Mouse (Mus musculus): ENCODE measurements around the gene Hist1h2ag.
"Not testable (repeated sequence)": the region's sequence is repeated elsewhere in the genome, so short reads cannot be mapped to it uniquely, and the experiment has no call there.

Hist1h2ag gene

DNA sequence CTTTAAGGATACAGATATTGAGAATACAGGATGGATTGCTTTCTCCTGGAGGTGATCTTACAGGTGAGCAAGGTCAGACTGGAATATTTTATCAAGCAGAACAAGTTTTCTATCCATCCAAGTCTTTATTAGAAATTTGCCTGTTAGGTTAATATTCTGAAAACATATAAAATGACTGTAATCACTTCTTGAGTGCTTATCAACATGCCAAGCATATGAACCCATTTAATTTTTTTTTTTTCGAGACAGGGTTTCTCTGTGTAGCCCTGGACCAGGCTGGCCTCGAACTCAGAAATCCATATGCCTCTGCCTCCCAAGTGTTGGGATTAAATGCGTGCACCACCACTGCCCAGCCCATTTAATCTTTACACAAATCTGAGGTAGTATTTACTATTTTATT lies 5.8 kb downstream of the Hist1h2ag start:
- DNase-seq (ENCODE audit: low read depth, low spot score), result no peak

DNA sequence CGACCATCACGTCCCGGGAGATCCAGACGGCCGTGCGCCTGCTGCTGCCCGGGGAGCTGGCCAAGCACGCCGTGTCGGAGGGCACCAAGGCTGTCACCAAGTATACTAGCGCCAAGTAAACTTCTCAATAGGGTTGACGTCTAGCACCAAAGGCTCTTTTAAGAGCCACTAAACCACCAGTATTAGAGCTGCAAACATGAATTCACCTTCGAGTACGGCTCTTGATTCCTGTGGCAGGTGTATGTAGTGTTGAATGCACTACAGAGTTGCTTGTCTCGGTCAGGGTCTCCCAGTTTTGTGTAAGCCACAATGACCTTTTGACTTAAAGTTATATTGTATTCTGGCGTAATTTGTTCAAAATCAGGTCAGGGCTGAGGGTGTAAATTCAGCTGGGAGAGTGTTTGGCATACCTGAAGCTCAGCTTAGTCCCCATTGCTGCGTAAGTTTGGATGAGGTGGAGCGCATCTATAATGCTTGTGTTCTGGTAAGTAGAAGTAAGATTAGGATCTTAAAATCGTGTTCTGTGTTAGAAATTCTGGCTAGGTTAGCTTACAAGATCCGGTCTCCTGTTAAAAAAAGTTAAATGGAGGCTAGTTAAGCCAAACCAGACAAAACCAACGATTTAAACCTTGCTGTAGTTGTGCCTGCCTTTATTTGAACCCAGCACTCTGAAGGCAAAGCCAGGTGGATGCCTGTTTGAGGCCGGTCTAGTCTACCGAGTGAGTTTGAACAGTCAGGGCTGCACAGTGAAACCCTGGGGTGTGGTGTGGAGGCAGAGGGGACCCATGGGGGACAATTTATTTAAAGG lies 6.4 kb downstream of the Hist1h2ag start:
- DNase-seq (ENCODE audit: low read depth, low spot score), result no peak

DNA sequence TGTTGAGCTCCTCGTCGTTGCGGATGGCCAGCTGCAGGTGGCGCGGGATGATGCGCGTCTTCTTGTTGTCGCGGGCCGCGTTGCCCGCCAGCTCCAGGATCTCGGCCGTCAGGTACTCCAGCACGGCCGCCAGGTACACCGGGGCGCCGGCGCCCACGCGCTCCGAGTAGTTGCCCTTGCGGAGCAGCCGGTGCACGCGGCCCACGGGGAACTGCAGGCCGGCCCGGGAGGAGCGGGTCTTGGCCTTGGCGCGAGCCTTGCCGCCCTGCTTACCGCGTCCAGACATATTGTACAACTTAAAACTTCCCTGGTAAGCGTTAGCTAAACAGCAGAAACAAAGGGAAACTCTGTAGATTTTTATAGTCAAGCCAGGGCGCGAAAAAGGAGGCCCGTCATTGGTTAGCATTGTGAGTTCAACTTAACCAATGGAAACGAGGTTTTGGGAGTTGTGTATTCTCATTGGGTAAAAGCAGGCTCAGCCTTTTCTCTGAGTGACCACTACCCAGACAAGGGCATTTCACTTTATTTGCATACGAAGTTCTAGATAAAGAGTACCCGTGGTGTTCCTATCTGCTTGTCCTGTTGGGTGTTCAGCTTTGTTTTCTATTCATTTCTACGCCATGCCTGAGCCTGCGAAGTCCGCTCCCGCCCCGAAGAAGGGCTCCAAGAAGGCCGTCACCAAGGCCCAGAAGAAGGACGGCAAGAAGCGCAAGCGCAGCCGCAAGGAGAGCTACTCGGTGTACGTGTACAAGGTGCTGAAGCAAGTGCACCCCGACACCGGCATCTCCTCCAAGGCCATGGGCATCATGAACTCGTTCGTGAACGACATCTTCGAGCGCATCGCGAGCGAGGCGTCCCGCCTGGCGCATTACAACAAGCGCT lies 7.2 kb downstream of the Hist1h2ag start, which contains the start of the genes Hist1h2ah and Hist1h2bk:
Hist1h2ah (minus strand) TSS at position 302 of the 882 bp plus-strand sequence.
Hist1h2bk (plus strand) TSS at position 604 of the 882 bp plus-strand sequence.
- not testable (repeated sequence) for DNase-seq (ENCODE audit: low read depth, low spot score)

DNA sequence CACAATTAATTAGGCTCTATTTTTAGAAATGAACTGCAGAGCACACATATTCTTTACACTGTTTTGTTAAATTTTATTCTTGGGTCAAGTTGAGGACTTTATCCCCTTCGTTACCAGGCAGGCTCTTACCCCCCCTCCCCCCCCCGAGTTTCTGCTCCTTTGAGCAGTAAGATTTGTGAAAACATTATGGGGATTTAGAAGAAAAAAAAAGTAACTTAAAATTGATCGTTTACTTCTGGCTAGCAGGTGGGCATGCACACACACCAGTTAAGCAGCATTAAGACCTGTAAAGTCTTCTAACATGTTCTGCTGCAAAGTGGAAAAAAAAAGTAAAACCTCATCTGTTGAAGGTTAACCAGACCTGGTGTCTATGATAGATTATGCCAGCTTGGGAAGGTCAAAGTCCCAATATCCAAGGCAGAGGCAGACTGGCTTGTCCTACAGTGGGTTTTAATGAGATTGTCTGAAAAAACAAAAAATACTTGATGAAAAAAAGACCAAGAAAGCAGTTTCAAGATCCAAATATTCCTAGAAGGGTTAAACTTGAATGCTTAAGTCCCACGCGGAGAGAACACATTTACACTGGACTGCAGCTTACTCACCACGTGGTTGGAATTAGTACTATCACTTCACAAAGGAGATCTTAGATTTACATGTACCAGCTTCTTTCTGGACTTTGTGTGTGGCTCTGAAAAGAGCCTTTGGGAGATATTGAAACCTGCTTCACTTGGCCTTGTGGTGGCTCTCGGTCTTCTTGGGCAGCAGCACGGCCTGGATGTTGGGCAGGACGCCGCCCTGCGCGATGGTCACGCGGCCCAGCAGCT lies 8.1 kb downstream of the Hist1h2ag start:
- DNase-seq (ENCODE audit: low read depth, low spot score), result no peak

DNA sequence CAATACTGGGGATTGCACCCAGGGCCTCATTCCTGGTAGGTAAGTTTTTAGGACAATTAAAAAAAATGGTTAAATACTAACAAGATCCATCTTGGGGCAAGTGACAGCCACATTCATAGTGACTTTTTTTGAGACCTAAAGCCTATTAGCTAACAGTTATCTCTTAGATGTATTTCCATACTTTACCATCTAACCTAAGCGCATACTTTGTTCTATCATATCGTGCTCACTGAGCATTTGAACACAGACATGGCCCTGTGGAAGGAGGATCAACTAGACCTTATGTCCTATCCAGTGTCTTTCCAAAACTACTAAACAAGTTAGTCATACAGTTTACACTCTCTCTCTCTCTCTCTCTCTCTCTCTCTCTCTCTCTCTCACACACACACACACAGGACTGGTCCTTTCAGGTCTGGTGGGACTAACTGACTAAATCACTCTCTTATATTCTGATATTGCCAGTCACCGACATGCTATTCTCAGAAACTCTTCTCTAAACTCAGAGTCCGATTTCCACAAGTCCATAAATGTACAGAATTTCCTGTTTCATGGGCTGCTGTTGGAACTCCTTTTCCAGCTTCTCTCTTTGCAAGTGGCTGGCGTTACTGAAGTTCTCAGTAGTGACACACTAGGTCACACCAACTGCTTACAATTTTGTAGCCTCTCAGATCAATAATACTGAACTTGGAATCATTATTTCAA lies 8.9 kb downstream of the Hist1h2ag start:
- DNase-seq (ENCODE audit: low read depth, low spot score), result no peak

DNA sequence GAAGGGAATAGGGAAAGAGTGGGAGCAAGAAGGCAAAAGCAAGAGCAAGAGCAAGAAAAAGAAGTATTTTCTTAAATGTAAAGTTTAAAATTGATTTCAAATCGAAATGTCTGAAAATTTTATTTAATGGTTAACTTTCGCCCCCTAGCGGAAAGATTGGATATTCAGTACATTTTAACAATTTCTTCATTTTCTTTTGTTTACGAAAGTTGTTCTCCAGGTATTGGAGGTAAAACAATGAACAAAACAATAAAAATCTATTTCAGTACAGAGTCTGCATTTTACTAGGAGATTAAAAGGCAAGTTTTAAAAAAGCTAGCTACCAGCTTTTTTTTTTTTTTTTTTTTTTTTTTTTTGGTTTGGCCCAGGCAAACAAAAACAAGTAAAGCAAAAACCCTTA lies 12.3 kb downstream of the Hist1h2ag start:
- no peak for DNase-seq (ENCODE audit: low read depth, low spot score)

DNA sequence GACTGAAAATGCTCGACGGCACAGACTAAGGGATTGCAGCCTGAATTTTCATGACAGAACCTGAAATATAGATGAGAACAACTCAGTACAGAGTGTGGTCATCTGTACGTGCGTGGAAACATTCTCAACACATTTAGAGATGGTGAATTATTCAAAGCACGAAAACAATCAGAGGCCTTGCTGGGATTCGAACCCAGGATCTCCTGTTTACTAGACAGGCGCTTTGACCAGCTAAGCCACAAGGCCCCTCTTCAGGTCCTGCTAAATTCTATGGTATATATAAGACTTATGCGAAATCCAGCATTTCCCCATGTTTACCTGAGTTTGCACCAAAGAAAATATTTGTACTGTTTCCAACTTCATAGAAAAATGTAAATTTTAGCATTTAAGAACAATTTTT lies 12.8 kb downstream of the Hist1h2ag start:
- DNase-seq (ENCODE audit: low read depth, low spot score), result no peak

DNA sequence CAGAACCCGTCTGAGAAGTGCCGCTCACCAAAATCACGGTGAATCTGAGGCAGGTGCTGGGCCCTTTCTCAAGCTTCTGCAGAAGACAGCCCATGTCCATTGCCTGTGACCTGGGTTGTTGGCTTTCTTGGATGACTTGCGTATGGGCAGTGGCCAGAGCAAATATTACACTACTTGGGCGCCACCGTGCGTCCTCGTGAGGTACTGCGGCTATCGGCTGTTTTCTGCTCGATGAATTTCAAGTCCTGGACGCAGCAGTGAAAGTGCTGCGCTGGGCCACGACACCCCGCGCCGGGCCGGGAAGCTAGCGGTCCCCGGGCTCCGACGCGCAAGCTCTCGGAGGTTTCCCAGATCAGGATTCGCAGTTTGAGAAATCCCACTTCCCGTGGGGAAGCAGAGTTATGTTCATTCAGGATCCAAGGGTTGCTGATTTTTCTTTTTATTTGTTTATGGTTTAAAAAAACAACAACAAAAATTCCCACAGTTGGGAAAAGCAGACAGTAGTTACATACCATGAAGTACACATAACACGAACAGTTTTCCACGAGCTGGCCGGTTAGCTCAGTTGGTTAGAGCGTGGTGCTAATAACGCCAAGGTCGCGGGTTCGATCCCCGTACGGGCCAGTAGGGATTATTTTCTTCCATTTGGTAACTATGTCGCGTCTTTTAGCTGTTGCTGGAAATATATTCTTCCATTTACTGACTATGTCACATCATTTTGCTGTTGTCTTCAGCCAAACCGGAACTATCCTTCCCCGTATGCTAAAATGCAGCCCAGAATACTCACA lies 13.9 kb downstream of the Hist1h2ag start:
- no peak for DNase-seq (ENCODE audit: low read depth, low spot score)

DNA sequence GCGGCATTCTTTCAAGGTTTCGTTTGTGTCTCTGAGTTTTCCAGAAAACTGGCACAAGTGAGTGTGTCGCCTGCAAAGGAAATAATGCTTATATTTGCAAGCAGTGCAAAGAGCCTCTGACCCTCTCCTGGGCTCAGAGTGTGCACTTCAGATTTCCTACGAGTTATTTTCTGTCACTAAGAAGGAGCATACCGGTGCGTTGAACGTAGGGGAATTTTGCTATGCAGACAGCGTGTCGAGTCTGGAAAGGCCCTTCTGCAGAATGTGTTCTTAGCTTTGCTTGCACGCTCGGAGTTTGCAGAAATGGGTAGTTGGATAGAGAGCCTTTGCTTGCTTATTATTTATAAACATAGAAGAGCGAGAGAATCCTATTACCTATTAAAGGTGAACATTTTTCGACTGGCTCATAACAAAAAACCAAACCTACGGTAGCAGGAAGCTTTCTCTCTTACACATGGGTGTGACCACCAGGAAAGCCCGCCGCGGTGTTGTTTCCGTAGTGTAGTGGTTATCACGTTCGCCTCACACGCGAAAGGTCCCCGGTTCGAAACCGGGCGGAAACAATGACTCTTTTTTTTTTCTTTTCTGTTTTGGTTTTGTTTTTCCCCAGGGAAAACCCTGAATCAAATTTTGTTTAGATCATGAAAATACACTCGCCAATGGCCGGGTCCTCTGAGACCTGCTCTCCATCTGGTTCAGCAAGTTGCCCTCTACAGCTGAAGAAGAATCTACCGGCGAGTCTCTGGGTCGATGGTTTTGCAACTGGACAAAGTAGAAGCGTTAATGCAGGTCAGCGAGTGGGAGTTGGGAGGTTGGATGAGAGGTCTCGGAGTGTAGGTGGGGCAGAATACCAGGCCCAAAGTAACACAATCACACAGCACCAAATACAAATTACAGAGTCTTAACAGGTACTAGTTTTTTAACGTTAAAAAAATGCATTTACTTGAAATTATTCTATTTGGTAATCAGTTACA lies 16.4 kb downstream of the Hist1h2ag start:
- DNase-seq (ENCODE audit: low read depth, low spot score), result no peak

DNA sequence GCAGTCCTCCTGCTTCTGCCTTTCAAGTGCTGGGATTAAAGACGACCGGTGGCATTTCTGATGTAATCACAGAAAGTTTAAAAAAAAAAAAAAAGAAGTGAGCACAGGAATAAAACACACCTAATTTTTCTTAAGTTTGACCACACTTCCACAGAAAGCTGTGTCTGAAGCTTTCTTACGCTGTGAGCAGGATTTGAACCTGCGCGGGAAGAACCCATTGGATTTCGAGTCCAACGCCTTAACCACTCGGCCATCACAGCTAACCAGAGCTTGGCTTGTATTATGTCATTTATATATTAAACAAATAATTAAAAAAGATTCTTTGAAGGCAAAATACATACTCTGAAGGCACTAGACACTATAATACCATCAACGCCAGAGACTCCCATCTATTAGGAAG lies 20.5 kb downstream of the Hist1h2ag start:
- DNase-seq (ENCODE audit: low read depth, low spot score), result no peak

DNA sequence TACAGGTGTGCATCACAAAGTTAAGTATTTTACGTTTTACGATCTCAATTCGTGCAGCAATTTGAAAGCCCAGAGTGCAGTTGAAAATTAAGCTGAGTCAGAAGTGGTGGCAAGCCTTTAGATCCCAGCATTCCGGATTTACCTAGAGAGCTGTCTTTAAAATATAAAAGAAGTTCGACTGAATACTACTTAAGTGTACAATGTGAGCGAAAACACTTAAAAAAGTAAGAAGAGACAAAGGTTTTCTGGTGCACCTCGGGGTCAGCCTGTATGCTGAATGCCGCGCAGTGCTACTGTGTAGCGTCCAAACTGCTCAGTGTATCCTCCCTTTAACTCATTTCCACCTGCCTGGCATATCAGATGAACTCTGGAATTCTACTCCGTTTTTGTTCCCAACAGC lies 21.2 kb downstream of the Hist1h2ag start:
- no peak for DNase-seq (ENCODE audit: low read depth, low spot score)

DNA sequence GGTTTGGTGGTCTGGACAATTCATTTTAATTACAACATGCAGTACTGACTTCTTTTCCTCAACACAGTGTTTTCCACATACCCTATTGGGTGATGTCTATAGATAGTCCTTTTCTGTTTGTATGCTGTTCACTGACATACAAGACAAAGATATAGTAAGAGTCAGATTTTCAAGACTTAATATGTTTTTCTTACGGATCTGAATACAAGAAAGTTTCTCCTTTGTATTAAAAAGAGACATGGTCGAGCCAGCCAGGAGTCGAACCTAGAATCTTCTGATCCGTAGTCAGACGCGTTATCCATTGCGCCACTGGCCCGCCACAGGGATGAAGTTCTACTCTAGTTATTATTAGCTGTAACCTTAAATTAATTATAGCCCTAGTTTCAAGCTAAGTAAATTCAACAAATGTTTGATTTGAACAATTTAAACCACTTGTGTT lies 21.8 kb downstream of the Hist1h2ag start:
- DNase-seq (ENCODE audit: low read depth, low spot score), result no peak

DNA sequence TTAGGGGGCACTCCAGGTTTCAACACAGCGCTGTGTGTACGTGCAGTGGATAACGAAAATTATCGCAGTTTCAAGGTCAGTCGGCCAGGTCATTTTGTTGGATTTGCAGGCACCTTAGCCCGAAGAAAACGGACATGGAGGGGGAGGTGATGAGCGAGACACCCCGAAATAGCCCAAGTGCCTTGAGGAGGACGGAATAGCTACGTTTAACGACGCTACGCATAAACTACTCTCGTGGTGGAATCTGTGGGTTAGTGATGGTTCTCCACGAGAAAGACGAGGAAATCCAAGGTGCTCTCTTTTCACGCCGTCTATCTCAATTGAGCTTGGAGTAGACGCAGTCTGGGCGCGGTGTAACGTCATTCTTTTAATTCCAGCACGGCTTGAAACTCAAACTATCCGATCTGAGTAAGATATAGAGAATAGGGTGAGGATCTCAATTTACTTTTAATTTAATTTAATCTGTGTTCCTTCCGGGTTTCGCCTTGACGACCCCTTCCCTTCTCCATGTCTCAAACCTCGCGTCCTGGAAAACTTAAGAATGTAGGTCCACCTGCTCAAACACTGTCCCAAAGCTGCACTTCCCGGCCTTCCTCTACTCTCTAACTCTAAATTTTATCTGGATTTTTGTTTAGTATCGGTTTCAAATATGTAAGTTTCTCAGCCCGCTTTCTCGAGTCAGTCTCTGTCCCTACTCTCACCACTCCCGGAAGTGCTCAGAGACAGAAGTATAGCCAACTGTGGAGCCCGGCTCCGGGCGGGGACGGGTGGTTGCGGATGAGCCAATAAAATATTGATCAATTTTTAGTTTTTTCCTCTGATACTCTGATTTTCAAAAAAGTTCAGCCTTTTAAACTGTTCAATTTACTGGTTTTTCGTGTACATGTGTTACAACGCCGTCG lies 22.6 kb downstream of the Hist1h2ag start:
- no peak for DNase-seq (ENCODE audit: low read depth, low spot score)

DNA sequence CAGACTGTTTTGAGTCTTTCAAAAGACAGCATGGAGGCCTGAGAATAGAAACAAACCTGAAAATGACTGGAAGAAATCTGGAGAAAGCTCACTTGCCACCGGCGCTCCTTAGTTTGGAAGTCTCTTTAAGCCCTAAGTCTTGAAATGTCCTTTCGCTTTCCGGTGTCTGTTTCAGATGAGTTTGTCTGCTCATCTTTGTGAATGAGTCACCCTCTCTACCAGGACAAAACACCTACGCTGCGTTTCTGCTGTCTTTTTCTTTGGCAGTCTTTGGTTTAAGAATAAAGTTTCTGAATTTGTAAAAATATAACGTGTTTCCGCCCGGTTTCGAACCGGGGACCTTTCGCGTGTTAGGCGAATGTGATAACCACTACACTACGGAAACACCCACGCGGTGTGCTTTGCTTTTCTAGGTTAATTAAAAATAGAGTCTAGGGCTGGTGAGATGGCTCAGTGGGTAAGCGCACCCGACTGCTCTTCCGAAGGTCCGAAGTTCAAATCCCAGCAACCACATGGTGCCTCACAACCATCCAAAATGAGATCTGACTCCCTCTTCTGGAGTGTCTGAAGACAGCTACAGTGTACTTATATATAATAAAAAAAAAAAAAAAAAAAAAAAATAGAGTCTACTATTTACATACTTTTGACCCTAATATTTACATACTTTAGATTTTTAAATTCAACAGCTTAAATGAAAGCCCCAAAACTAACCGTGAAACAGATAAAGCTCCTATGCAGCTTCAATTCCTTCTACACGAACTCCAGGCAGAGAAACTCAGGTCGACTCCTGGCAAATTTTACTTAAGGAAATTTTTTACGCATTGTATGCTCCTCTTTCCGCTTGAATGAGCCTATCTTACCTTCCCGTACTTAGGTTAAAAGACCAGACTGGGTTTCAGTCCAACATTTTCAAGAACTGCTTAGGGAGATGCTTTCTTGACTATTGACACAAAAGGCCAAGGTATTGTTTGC lies 27.0 kb downstream of the Hist1h2ag start:
- no peak for DNase-seq (ENCODE audit: low read depth, low spot score)

DNA sequence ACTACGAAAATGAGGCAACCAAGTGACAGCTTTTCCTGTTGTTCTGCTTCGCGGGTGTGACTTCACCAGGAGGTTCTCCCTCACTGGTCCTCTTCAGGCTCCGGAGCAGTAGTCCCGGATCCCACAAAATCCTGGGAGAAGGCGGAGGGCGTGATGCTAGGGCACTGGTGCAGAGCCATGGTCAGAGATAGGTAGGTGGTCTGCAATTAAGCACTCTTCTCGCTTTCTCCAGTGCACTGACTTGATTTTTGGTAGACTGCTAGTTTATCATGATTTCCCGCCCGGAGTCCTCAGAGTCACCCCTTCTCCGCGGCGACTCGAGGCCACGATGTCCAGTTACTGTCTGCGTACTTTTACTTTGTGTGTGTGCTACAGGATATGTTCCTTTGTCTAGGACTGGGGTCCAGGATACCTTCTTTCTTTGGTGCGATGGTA lies 28.3 kb downstream of the Hist1h2ag start:
- no peak for DNase-seq (ENCODE audit: low read depth, low spot score)

DNA sequence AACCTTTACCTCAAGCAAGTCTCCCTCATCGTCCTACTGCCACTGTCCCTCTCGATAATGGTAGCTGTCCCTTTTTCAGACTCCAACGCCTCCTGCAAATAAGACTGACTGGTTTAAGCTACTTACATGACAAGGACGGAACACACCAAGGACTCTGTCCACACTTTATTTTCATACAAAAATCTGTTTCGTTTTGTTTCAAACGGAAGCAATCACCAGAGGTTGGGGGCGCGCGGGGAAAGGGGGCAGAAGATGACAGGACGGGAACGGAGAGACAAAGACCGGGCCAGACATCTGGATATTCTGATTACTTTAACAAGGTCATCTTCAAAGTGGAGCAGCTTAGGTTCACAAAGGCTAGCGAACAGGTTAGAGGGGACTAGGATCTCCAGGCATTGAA lies 29.0 kb downstream of the Hist1h2ag start:
- DNase-seq (ENCODE audit: low read depth, low spot score), result no peak

DNA sequence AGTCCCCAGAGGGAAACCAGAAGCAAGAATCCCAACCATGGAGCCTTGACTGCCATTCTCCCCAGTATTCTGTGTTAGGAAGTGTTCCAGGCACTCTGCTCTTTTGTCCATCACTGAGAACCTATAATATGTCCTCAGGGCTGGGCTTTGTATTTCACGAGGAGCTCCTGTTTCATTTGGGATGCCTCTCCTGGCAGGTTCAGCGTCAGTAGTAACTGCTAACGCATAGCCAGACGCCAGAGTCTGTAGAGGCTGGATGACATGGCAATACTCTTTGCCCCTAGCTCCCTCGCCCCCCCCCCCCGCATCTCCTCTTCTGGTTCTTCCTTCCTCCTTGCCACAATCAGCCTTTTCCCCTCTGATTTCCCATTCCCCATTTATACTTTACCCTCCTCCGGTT lies 33.1 kb downstream of the Hist1h2ag start, which contains the start of gene Prss16:
Prss16 (minus strand) TSS at position 101 of the 400 bp plus-strand sequence.
- DNase-seq (ENCODE audit: low read depth, low spot score), result no peak
